Mouse (Mus musculus) kidney, embryonic 14.5 days (tissue): ENCODE data around the gene Hydin. TPM values are rescaled to one million over a fixed set of nuclear protein-coding genes. Genes with fewer than 3 reads are reported as not detected.
"Not testable (repeated sequence)": the region's sequence is repeated elsewhere in the genome, so short reads cannot be mapped to it uniquely, and the experiment has no call there.

ENCODE experiments used
- ATAC-seq: fragments of 200-750 bp; cut with Nextera tagmentation; 2 replicates; pipeline ENCODE4 v1.8.0; 2017; ENCODE audit warnings: moderate number of reproducible peaks, mild to moderate bottlenecking, moderate TSS enrichment, moderate library complexity; ENCODE audit not compliant: low FRiP score, low TSS enrichment
- H3K27ac ChIP-seq: fragments of 300-500 bp; sonication (generic); 2 replicates; pipeline ENCODE4 v1.5.1; 2014; ENCODE audit warnings: low read depth, mild to moderate bottlenecking, low read length, moderate library complexity, mixed read lengths
- H3K27me3 ChIP-seq: fragments of 300-500 bp; sonication (generic); 2 replicates; pipeline ENCODE4 v1.6.1; 2014; ENCODE audit warnings: mild to moderate bottlenecking, low read length; ENCODE audit not compliant: control insufficient read depth, insufficient read depth
- H3K36me3 ChIP-seq: fragments of 300-500 bp; sonication (generic); 2 replicates; pipeline ENCODE4 v1.6.1; 2014; ENCODE audit warnings: low read length, mixed read lengths; ENCODE audit not compliant: control insufficient read depth, insufficient read depth
- H3K4me1 ChIP-seq: fragments of 300-500 bp; sonication (generic); 2 replicates; pipeline ENCODE4 v1.6.1; 2014; ENCODE audit warnings: low read length, mixed read lengths; ENCODE audit not compliant: control insufficient read depth, insufficient read depth
- H3K4me2 ChIP-seq: fragments of 300-500 bp; sonication (generic); replicated peaks from 2 replicates; pipeline ENCODE4 v1.6.1; 2014; ENCODE audit warnings: low read depth, mild to moderate bottlenecking, low read length
- H3K4me3 ChIP-seq: fragments of 300-500 bp; sonication (generic); 2 replicates; pipeline ENCODE4 v1.5.1; 2014; ENCODE audit warnings: mild to moderate bottlenecking, low read length
- H3K9ac ChIP-seq: fragments of 300-500 bp; sonication (generic); 2 replicates; pipeline ENCODE4 v1.6.1; 2014; ENCODE audit warnings: low read depth, mild to moderate bottlenecking, low read length, moderate library complexity
- H3K9me3 ChIP-seq: fragments of 300-500 bp; sonication (generic); 2 replicates; pipeline ENCODE4 v1.6.1; 2016; ENCODE audit warnings: low read length; ENCODE audit not compliant: control insufficient read depth
- WGBS: fragments of 180-500 bp; shearing (Covaris S2); extraction: QIAGEN DNeasy Blood & Tissue Kit; methylation state at CpG from one replicate; pipeline ENCODE4 v1.1.7; 2014; 5-methylcytosine and 5-hydroxymethylcytosine counted together
- polyA plus RNA-seq: library from polyadenylated mRNA; unstranded; fragments of >200 nt; fragmentation: Nextera tagmentation; extraction: Ambion mirVana; gene quantifications from 2 replicates; pipeline ENCODE4 v1.2.1, GENCODE M21; 2014

The Hydin gene
- polyA plus RNA-seq, 1 experiment from 2014 or later = not detected

DNA sequence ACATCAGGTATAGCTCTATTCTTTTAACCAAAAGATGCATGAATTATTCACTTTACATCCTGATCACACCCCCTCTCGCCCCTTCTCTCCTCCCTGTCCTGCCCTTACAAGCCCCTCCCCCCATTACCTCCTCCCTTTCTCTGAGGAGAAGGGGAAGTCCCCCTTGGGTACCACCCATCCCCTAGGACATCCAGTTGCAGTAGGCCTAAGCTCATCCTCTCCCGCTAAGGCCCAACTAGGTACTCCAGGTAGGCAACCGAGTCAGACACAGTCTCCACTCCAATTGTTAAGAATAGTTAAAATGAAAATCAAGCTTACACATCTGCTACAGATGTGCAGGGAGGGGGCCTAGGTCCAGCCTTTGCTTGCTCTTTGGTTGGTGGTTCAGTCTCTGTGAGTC lies 83.9 kb downstream of the Hydin start:
- Histone ChIP-seq H3K27me3 (no peaks in the 10 kb centered on the region), H3K9ac (no peak overlapping the region), H3K27ac (no peak overlapping the region), H3K9me3 (no peaks in the 10 kb centered on the region), H3K36me3 (no peaks in the 10 kb centered on the region), H3K4me2 (no peak overlapping the region), H3K4me1 (no peaks in the 10 kb centered on the region), H3K4me3 (no peak overlapping the region)
- ATAC-seq = no peak
- 81% methylated on average over 3 of the region's 3 CpGs for WGBS

DNA sequence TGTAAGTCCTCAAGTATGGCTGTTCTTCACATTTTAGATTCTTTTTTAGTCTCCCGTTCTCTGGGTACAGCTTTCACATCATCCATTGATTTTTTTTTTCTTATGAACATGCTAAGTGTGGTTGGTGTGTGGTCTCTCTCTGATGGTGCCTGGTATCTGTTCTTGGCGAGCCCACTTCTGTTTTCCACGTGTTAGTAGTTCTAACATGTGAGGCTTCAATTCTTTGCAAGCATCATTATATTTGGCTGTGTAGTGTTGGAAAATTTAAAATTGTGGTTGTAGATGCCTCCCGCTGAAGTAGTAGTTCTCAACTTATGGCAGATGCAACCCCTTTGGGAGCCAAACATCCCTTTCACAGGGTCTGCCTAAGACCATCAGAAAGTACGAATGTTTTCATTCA lies 85.1 kb downstream of the Hydin start:
- no peaks in the 10 kb centered on the region for H3K9me3 ChIP-seq
- no peaks in the 10 kb centered on the region for H3K36me3 ChIP-seq
- 87% methylated on average over 5 of the region's 5 CpGs for WGBS
- no peak overlapping the region for H3K4me2 ChIP-seq
- no peak overlapping the region for H3K9ac ChIP-seq
- ATAC-seq = no peak
- H3K4me1 ChIP-seq = no peaks in the 10 kb centered on the region
- H3K4me3 ChIP-seq = no peak overlapping the region
- no peak overlapping the region for H3K27ac ChIP-seq
- H3K27me3 ChIP-seq = no peaks in the 10 kb centered on the region

GRCm38 (mm10) chr8:110362975-110363374 lies 96.2 kb downstream of the Hydin start:
- Histone ChIP-seq H3K4me3 (no peak overlapping the region), H3K9ac (no peak overlapping the region), H3K27me3 (no peaks in the 10 kb centered on the region), H3K9me3 (no peaks in the 10 kb centered on the region), H3K4me2 (no peak overlapping the region), H3K4me1 (no peaks in the 10 kb centered on the region), H3K36me3 (no peaks in the 10 kb centered on the region), H3K27ac (no peak overlapping the region)
- ATAC-seq = no peak
- 89% methylated on average over 4 of the region's 4 CpGs for WGBS

DNA sequence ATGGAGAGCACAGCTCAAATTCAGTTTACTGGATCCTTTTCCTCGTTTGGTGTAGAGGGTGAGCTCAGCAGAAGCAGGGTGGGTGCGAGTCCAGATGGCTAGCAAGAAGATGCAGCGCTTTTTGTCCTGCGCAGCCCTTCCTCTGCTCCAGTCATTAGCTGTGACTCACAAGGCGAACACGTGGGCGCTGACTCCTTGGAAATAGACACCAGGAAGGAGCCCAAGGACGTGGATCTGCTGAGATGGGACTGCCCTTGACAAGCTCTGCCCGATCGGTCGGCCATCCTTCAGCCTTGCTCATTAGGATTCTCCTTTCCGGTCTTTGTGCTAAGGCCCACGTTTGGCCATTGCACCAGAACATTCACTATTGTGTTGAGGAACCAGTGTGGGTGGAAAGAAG lies 106.1 kb downstream of the Hydin start:
- Histone ChIP-seq H3K4me1 (no peaks in the 10 kb centered on the region), H3K4me3 (no peak overlapping the region), H3K9me3 (no peaks in the 10 kb centered on the region), H3K27me3 (no peaks in the 10 kb centered on the region), H3K27ac (no peak overlapping the region), H3K4me2 (no peak overlapping the region), H3K36me3 (no peaks in the 10 kb centered on the region), H3K9ac (no peak overlapping the region)
- 83% methylated on average over 13 of the region's 13 CpGs for WGBS
- no peak for ATAC-seq

DNA sequence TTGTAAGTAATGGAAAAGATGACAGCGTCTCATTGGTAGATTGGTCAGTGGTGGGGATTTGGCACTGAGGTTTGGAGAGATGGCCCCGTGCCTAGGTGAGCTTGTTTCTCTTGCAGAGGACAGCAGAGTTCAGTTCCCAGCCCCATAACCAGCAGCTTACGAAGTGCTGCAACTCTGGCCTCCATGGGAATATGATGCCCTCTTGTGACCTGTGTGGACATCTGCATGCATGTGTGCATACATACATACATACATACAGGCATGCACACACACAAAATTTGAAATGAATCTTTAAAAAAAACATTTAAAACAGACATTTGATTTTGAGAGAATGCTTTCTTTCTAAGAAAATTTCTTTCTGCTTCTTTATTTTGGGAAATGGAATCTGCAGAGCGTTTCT lies 106.9 kb downstream of the Hydin start:
- no peak for ATAC-seq
- 82% methylated on average over 4 of the region's 4 CpGs for WGBS
- no peaks in the 10 kb centered on the region for H3K4me1 ChIP-seq

DNA sequence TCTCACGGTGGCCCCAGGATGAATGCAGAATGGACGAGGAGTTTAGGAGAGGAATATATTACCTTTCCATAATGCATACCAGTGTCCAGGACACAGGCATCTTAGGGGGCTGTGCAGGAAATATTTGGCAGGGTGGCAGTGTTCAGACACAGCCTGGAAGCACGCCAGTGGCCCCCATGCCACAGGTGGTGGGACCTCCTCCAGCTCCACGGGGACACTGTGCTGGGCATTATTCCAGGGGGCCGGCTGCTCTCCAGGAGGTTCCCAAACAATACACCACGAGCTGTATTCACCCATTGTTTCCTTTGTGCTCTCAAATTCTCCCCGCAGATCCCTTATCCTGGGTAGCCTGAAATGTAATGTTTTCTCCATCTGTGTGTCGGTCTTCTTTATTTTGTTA lies 116.0 kb downstream of the Hydin start:
- Histone ChIP-seq H3K27ac (no peak overlapping the region), H3K27me3 (no peaks in the 10 kb centered on the region), H3K4me1 (no peaks in the 10 kb centered on the region), H3K4me2 (no peak overlapping the region), H3K9me3 (no peaks in the 10 kb centered on the region), H3K4me3 (no peak overlapping the region), H3K36me3 (no peaks in the 10 kb centered on the region), H3K9ac (no peak overlapping the region)
- WGBS = 68% methylated on average over 8 of the region's 8 CpGs
- no peak for ATAC-seq

More for the DNA sequence above, 106.9 kb downstream of the Hydin start:
- Histone ChIP-seq H3K9ac (no peak overlapping the region), H3K27ac (no peak overlapping the region), H3K4me2 (no peak overlapping the region), H3K36me3 (no peaks in the 10 kb centered on the region), H3K27me3 (no peaks in the 10 kb centered on the region), H3K9me3 (no peaks in the 10 kb centered on the region), H3K4me3 (no peak overlapping the region)

DNA sequence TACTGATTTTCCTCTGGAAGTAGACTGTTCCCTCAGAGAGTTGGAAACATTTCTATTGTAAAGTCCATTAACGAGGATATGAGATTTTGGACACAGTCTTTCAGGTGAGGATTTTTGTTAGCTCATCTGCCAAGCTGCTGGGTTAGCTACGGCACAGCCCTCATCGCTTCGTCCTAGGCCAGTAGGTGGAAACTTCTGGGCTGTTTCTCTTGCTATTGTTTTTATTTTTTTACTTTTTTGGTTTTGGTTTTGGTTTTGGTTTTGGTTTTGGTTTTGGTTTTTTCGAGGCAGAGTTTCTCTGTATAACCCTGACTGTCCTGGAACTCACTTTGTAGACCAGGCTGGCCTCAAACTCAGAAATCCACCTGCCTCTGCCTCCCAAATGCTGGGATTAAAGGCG lies 117.9 kb downstream of the Hydin start:
- H3K4me2 ChIP-seq, H3K9ac ChIP-seq, H3K4me3 ChIP-seq, ATAC-seq, H3K4me1 ChIP-seq, H3K27ac ChIP-seq, H3K27me3 ChIP-seq, H3K9me3 ChIP-seq, H3K36me3 ChIP-seq: not testable (repeated sequence)
- WGBS = 94% methylated on average over 6 of the region's 6 CpGs

DNA sequence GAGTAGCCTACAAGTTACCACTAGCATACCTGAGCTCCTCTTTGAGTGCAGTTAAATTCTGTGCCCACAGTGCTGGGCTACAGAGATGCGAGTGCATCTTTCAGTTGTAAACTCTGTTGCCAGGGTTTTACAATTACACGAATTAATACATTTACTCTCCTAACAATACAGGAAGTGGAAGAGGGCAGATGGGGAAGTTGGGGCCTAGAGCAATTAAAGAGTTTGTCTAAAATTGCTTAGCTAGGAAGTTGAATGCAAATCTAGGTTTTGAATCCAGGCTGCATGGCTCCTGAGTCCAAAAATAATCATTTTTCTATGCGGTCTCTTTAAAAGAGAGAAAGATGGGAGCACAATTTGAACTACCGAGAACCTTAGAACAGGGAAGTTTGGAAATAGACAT lies 128.9 kb downstream of the Hydin start:
- H3K27ac ChIP-seq = no peak overlapping the region
- H3K4me3 ChIP-seq = no peak overlapping the region
- no peaks in the 10 kb centered on the region for H3K4me1 ChIP-seq
- H3K36me3 ChIP-seq = no peaks in the 10 kb centered on the region
- 84% methylated on average over 4 of the region's 4 CpGs for WGBS
- H3K9ac ChIP-seq = no peak overlapping the region
- no peak overlapping the region for H3K4me2 ChIP-seq
- H3K9me3 ChIP-seq = no peaks in the 10 kb centered on the region
- ATAC-seq = no peak
- H3K27me3 ChIP-seq = no peaks in the 10 kb centered on the region

DNA sequence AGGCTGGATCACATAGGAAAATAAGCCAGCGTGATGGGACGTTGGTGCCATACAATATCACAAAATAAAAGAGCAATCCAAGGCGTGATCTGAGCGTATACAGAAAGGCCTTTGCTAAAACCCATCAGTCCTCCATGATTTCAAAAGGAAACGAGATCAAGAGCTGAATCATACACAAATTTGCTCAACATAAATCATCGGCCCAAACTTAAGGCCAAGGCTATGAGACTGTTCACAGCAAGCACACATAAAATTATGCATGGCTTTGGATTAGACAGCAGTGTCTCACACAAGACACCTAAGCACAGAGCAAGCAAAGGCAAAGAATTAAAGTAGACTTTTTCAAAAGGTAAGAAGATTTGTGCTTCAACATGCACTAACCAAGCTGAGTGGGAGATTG lies 133.8 kb downstream of the Hydin start:
- Histone ChIP-seq H3K27me3 (no peaks in the 10 kb centered on the region), H3K4me1 (no peaks in the 10 kb centered on the region), H3K4me3 (no peak overlapping the region), H3K4me2 (no peak overlapping the region), H3K9ac (no peak overlapping the region), H3K27ac (no peak overlapping the region), H3K36me3 (no peaks in the 10 kb centered on the region), H3K9me3 (no peaks in the 10 kb centered on the region)
- WGBS = 92% methylated on average over 6 of the region's 6 CpGs
- ATAC-seq = no peak

- H3K9ac ChIP-seq = no peak overlapping the region
- 88% methylated on average over 6 of the region's 6 CpGs for WGBS
- ATAC-seq = no peak
- H3K27ac ChIP-seq = no peak overlapping the region
- no peaks in the 10 kb centered on the region for H3K36me3 ChIP-seq
- H3K4me3 ChIP-seq = no peak overlapping the region
- H3K27me3 ChIP-seq = no peaks in the 10 kb centered on the region
- H3K4me2 ChIP-seq = no peak overlapping the region
- H3K9me3 ChIP-seq = no peaks in the 10 kb centered on the region
- no peaks in the 10 kb centered on the region for H3K4me1 ChIP-seq
Observed at GRCm38 (mm10) chr8:110402311-110402710, 135.5 kb downstream of the Hydin start.
